Mouse (Mus musculus) stomach, postnatal 0 days (tissue): ENCODE results near the gene Gm21304. TPM values are rescaled to one million over a fixed set of nuclear protein-coding genes. Genes with fewer than 3 reads are reported as not detected.
"Not testable (repeated sequence)": the region's sequence is repeated elsewhere in the genome, so short reads cannot be mapped to it uniquely, and the experiment has no call there.

Experiments
- ATAC-seq: fragments of 200-750 bp; cut with Nextera tagmentation; 2 replicates; pipeline ENCODE4 v1.8.0; 2017; ENCODE audit not compliant: low FRiP score, low TSS enrichment
- DNase-seq: peaks from one replicate; pipeline ENCODE4 v3.0.0-alpha.2; 2016; ENCODE audit warnings: low spot score
- H3K27ac ChIP-seq: fragments of 300-500 bp; sonication (generic); replicated peaks from 2 replicates; pipeline ENCODE4 v1.5.1; 2014; ENCODE audit warnings: mild to moderate bottlenecking, control low read depth
- H3K27me3 ChIP-seq: fragments of 300-500 bp; sonication (generic); 2 replicates; pipeline ENCODE4 v1.6.1; 2014; ENCODE audit warnings: low read length; ENCODE audit not compliant: control insufficient read depth, insufficient read depth
- H3K36me3 ChIP-seq: fragments of 300-500 bp; sonication (generic); 2 replicates; pipeline ENCODE4 v1.6.1; 2014; ENCODE audit warnings: low read length, mixed read lengths; ENCODE audit not compliant: control insufficient read depth, insufficient read depth
- H3K4me1 ChIP-seq: fragments of 300-500 bp; sonication (generic); replicated peaks from 2 replicates; pipeline ENCODE4 v1.6.1; 2014; ENCODE audit warnings: antibody characterized with exemption; ENCODE audit not compliant: control insufficient read depth, insufficient read depth
- H3K4me2 ChIP-seq: fragments of 300-500 bp; sonication (generic); replicated peaks from 2 replicates; pipeline ENCODE4 v1.6.1; 2014; ENCODE audit warnings: low read depth, mild to moderate bottlenecking, control low read depth, moderate library complexity
- H3K4me3 ChIP-seq: fragments of 300-500 bp; sonication (generic); 2 replicates; pipeline ENCODE4 v1.5.1; 2014; ENCODE audit warnings: low read depth, low read length, control low read depth
- H3K9ac ChIP-seq: fragments of 300-500 bp; sonication (generic); 2 replicates; pipeline ENCODE4 v1.6.1; 2014; ENCODE audit warnings: mild to moderate bottlenecking, low read length, control low read depth, mixed read lengths
- H3K9me3 ChIP-seq: fragments of 300-500 bp; sonication (generic); 2 replicates; pipeline ENCODE4 v1.6.1; 2016; ENCODE audit warnings: low read length; ENCODE audit not compliant: control insufficient read depth
- WGBS: fragments of 180-500 bp; shearing (Covaris S2); extraction: QIAGEN DNeasy Blood & Tissue Kit; methylation state at CpG from one replicate; pipeline ENCODE4 v1.1.7; 2014; 5-methylcytosine and 5-hydroxymethylcytosine counted together
- polyA plus RNA-seq: library from polyadenylated mRNA; unstranded; fragments of >200 nt; fragmentation: Nextera tagmentation; extraction: Ambion mirVana; gene quantifications from 2 replicates; pipeline ENCODE4 v1.2.1, GENCODE M21; 2015

Gene Gm21304
- not detected in 2 replicates for polyA plus RNA-seq

- WGBS, result no CpG with 5 or more reads among the region's 3 CpGs
Observed at GRCm38 (mm10) chr10:104168215-104168614, at the start of gene Gm21304. Gene Gm21304, plus strand, starts transcription at chr10:104168515.

GRCm38 (mm10) chr10:104142687-104143086, 25.6 kb upstream of the Gm21304 start, which contains the start of gene Gm21293:
Gene Gm21293, plus strand, starts transcription at chr10:104142987.
- no CpG with 5 or more reads among the region's 3 CpGs for WGBS
- ATAC-seq, H3K36me3 ChIP-seq, H3K4me1 ChIP-seq, H3K4me3 ChIP-seq, H3K4me2 ChIP-seq, H3K27ac ChIP-seq, H3K9me3 ChIP-seq, H3K9ac ChIP-seq, H3K27me3 ChIP-seq, DNase-seq: not testable (repeated sequence)

More at GRCm38 (mm10) chr10:104168215-104168614, at the start of gene Gm21304:
- H3K9me3 ChIP-seq, ATAC-seq, H3K4me1 ChIP-seq, H3K27ac ChIP-seq, H3K4me3 ChIP-seq, H3K9ac ChIP-seq, H3K27me3 ChIP-seq, H3K36me3 ChIP-seq, H3K4me2 ChIP-seq, DNase-seq: not testable (repeated sequence)

- H3K4me2 ChIP-seq, ATAC-seq, H3K4me1 ChIP-seq, H3K36me3 ChIP-seq, H3K9me3 ChIP-seq, H3K4me3 ChIP-seq, H3K27ac ChIP-seq, DNase-seq, H3K27me3 ChIP-seq, H3K9ac ChIP-seq: not testable (repeated sequence)
- no CpG with 5 or more reads among the region's 3 CpGs for WGBS
Observed at GRCm38 (mm10) chr10:104151197-104151596, 17.1 kb upstream of the Gm21304 start, which contains the start of gene Gm6763. Gene Gm6763, plus strand, starts transcription at chr10:104151497.

- no CpG with 5 or more reads among the region's 3 CpGs for WGBS
- H3K9me3 ChIP-seq, H3K4me1 ChIP-seq, H3K27me3 ChIP-seq, ATAC-seq, H3K36me3 ChIP-seq, H3K4me2 ChIP-seq, H3K4me3 ChIP-seq, DNase-seq, H3K9ac ChIP-seq, H3K27ac ChIP-seq: not testable (repeated sequence)
Observed at GRCm38 (mm10) chr10:104159706-104160105, 8.6 kb upstream of the Gm21304 start, which contains the start of gene Gm8764. Gene Gm8764, plus strand, starts transcription at chr10:104160006.

GRCm38 (mm10) chr10:104176724-104177123, 8.4 kb downstream of the Gm21304 start, which contains the start of gene Gm21312:
Gene Gm21312, plus strand, starts transcription at chr10:104177024.
- not testable (repeated sequence) for H3K27ac ChIP-seq, DNase-seq, H3K27me3 ChIP-seq, ATAC-seq, H3K9me3 ChIP-seq, H3K36me3 ChIP-seq, H3K4me3 ChIP-seq, H3K4me2 ChIP-seq, H3K9ac ChIP-seq, H3K4me1 ChIP-seq
- WGBS, result no CpG with 5 or more reads among the region's 3 CpGs

- WGBS, result no CpG with 5 or more reads among the region's 3 CpGs
- H3K9me3 ChIP-seq, result not testable (repeated sequence)
Observed at GRCm38 (mm10) chr10:104185233-104185632, 16.9 kb downstream of the Gm21304 start, which contains the start of gene Gm20765. Gene Gm20765, plus strand, starts transcription at chr10:104185533.

GRCm38 (mm10) chr10:104193742-104194141, 25.4 kb downstream of the Gm21304 start, which contains the start of gene Gm4340:
Gene Gm4340, plus strand, starts transcription at chr10:104194042.
- H3K9me3 ChIP-seq, ATAC-seq, H3K9ac ChIP-seq, H3K36me3 ChIP-seq, DNase-seq, H3K4me2 ChIP-seq, H3K27ac ChIP-seq, H3K4me1 ChIP-seq, H3K4me3 ChIP-seq, H3K27me3 ChIP-seq: not testable (repeated sequence)
- no CpG with 5 or more reads among the region's 3 CpGs for WGBS

More at GRCm38 (mm10) chr10:104185233-104185632, 16.9 kb downstream of the Gm21304 start, which contains the start of gene Gm20765:
- H3K4me3 ChIP-seq, ATAC-seq, H3K4me1 ChIP-seq, H3K36me3 ChIP-seq, H3K27ac ChIP-seq, DNase-seq, H3K4me2 ChIP-seq, H3K27me3 ChIP-seq, H3K9ac ChIP-seq: not testable (repeated sequence)
